Mouse (Mus musculus): Measurements from ENCODE around the gene Taar7a. TPM values are rescaled to one million over a fixed set of nuclear protein-coding genes. Genes with fewer than 3 reads are reported as not detected.

Gene Taar7a
- not detected in 2 replicates for polyA plus RNA-seq (2015; fragmentation: Nextera tagmentation; extraction: Ambion mirVana)

- WGBS (ENCODE audit: insufficient replicate concordance): 65% methylated on average over 3 of the region's 3 CpGs
- H3K9ac ChIP-seq: no peak within 1 kb of the TSS
- no peak within 1 kb of the TSS for H3K27ac ChIP-seq (replicated peaks)
- no peak within 1 kb of the TSS for H3K4me3 ChIP-seq (replicated peaks)
- no peaks in the 10 kb centered on the region for H3K9me3 ChIP-seq (replicated peaks)
- H3K36me3 ChIP-seq (replicated peaks): no peaks in the 10 kb centered on the region
- no peak within 1 kb of the TSS for H3K4me2 ChIP-seq
- H3K27me3 ChIP-seq: no peaks in the 10 kb centered on the region
- ATAC-seq (ENCODE audit: insufficient read depth): no peak
- no peaks in the 10 kb centered on the region for H3K4me1 ChIP-seq (replicated peaks)
These were observed at the start of gene Taar7a for GRCm38 (mm10) chr10:23993381-23993780. Taar7a (minus strand) TSS chr10:23993481.

- Histone ChIP-seq H3K9me3 (replicated peaks) (no peaks in the 10 kb centered on the region), H3K9ac (no peak overlapping the region), H3K4me2 (peak overlapping the region; percentile 13; the same call in 1 of the 2 replicates), H3K4me1 (replicated peaks) (peaks cover 13% of the 10 kb centered on the region), H3K27ac (replicated peaks) (no peak overlapping the region), H3K36me3 (replicated peaks) (no peaks in the 10 kb centered on the region), H3K27me3 (no peaks in the 10 kb centered on the region), H3K4me3 (replicated peaks) (no peak overlapping the region)
- ATAC-seq (ENCODE audit: insufficient read depth): peak; percentile 71
- WGBS (ENCODE audit: insufficient replicate concordance): 29% methylated on average over 2 of the region's 2 CpGs
These were observed 47.0 kb upstream of the Taar7a start for GRCm38 (mm10) chr10:24040120-24040869.

- Histone ChIP-seq H3K4me1 (replicated peaks) (peaks cover 13% of the 10 kb centered on the region), H3K9me3 (replicated peaks) (no peaks in the 10 kb centered on the region), H3K4me2 (no peak within 1 kb of the TSS), H3K27me3 (no peaks in the 10 kb centered on the region), H3K9ac (no peak within 1 kb of the TSS), H3K27ac (replicated peaks) (no peak within 1 kb of the TSS), H3K36me3 (replicated peaks) (no peaks in the 10 kb centered on the region), H3K4me3 (replicated peaks) (no peak within 1 kb of the TSS)
- no peak for ATAC-seq (ENCODE audit: insufficient read depth)
- WGBS (ENCODE audit: insufficient replicate concordance): 75% methylated on average over 2 of the region's 2 CpGs
These were observed 44.0 kb upstream of the Taar7a start, which contains the start of gene Taar7e for GRCm38 (mm10) chr10:24037314-24037713. Taar7e (plus strand) TSS chr10:24037614.

DNA sequence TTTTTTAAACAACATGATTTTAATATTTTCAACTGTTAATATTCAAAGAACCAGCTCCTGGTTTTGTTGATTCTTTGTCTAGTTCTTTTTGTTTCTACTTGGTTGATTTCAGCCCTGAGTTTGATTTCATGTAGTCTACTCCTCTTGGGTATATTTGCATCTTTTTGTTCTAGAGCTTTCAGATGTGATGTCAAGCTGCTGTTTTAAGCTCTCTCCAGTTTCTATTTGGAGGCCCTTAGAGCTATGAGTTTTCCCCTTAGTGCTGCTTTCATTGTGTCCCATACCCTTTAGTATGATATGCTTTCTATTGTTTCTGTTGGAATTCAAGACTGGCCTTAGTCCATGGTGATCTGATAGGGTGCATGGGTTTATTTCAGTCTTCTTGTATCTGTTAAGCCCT is 38.1 kb upstream of the Taar7a start:
- no peaks in the 10 kb centered on the region for H3K9me3 ChIP-seq (replicated peaks)
- H3K36me3 ChIP-seq (replicated peaks): no peaks in the 10 kb centered on the region
- H3K4me1 ChIP-seq (replicated peaks): no peaks in the 10 kb centered on the region
- H3K27me3 ChIP-seq: no peaks in the 10 kb centered on the region
- H3K4me3 ChIP-seq (replicated peaks): no peak overlapping the region
- H3K27ac ChIP-seq (replicated peaks): no peak overlapping the region
- H3K4me2 ChIP-seq: no peak overlapping the region
- ATAC-seq (ENCODE audit: insufficient read depth): no peak
- no peak overlapping the region for H3K9ac ChIP-seq

GRCm38 (mm10) chr10:24026922-24027321 is 33.6 kb upstream of the Taar7a start, which contains the start of gene Taar7d:
Taar7d (plus strand) TSS chr10:24027222.
- H3K4me3 ChIP-seq (replicated peaks): no peak within 1 kb of the TSS
- no peaks in the 10 kb centered on the region for H3K27me3 ChIP-seq
- ATAC-seq (ENCODE audit: insufficient read depth): no peak
- no peak within 1 kb of the TSS for H3K27ac ChIP-seq (replicated peaks)
- H3K9ac ChIP-seq: no peak within 1 kb of the TSS
- H3K4me2 ChIP-seq: no peak within 1 kb of the TSS
- H3K36me3 ChIP-seq (replicated peaks): no peaks in the 10 kb centered on the region
- no peaks in the 10 kb centered on the region for H3K9me3 ChIP-seq (replicated peaks)
- H3K4me1 ChIP-seq (replicated peaks): no peaks in the 10 kb centered on the region

DNA sequence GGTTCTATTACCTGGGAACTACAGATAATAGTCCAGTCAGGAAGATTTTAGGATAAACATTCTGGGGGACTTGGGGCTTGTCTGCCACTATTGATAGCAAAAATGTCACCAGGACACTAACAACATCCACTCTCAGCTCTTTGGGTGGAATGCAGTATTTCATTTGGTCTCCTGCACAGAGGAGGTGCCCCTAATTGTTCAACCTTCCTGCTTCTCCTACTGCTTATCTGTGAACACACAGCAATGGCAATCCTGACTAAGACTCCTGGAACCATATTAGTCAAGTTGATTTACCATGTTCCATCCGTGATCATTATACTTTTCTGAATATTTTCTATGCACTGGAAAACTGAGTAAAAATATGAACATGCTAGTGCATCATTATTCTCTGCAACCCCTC is 14.9 kb upstream of the Taar7a start:
- Histone ChIP-seq H3K9ac (no peak overlapping the region), H3K36me3 (replicated peaks) (no peaks in the 10 kb centered on the region), H3K4me3 (replicated peaks) (no peak overlapping the region), H3K4me2 (no peak overlapping the region), H3K27ac (replicated peaks) (no peak overlapping the region), H3K9me3 (replicated peaks) (no peaks in the 10 kb centered on the region), H3K4me1 (replicated peaks) (peaks cover 20% of the 10 kb centered on the region), H3K27me3 (no peaks in the 10 kb centered on the region)
- WGBS (ENCODE audit: insufficient replicate concordance): 36% methylated on average over 1 of the region's 1 CpGs
- ATAC-seq (ENCODE audit: insufficient read depth): 0 out of 2 replicates have a peak, but pooled peaks have one; percentile 31

DNA sequence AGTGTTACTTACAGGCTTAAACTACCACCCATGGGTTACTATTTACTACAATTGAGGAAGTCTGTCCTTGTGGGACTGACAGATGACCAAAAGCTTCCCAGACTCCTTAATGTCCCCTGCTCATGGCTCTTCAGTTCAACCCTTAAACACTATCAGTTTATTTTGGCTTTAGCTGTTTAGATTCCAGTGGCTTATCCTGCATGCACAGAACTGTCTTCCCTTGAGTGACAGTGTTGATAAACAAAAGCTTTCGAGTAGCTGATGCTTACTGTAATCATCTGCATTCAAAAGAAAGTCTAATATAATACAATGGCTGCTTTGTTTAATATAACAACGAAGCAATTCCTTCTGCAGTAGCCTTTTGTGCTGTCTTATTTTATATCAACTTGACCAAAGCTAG is 13.8 kb upstream of the Taar7a start:
- peak; percentile 75 for ATAC-seq (ENCODE audit: insufficient read depth)
- Histone ChIP-seq H3K27ac (replicated peaks) (no peak overlapping the region), H3K4me2 (no peak overlapping the region)

GRCm38 (mm10) chr10:24006442-24006841 is 13.2 kb upstream of the Taar7a start:
- ATAC-seq (ENCODE audit: insufficient read depth): no peak
- Histone ChIP-seq H3K27ac (replicated peaks) (no peak overlapping the region), H3K9me3 (replicated peaks) (no peaks in the 10 kb centered on the region), H3K4me1 (replicated peaks) (peaks cover 20% of the 10 kb centered on the region), H3K9ac (no peak overlapping the region), H3K27me3 (no peaks in the 10 kb centered on the region), H3K4me2 (no peak overlapping the region), H3K4me3 (replicated peaks) (no peak overlapping the region), H3K36me3 (replicated peaks) (no peaks in the 10 kb centered on the region)
- 31% methylated on average over 1 of the region's 1 CpGs for WGBS (ENCODE audit: insufficient replicate concordance)

More for the DNA sequence above, 13.8 kb upstream of the Taar7a start:
- Histone ChIP-seq H3K36me3 (replicated peaks) (no peaks in the 10 kb centered on the region), H3K9ac (no peak overlapping the region), H3K27me3 (no peaks in the 10 kb centered on the region), H3K4me3 (replicated peaks) (no peak overlapping the region), H3K9me3 (replicated peaks) (no peaks in the 10 kb centered on the region), H3K4me1 (replicated peaks) (peaks cover 20% of the 10 kb centered on the region)
- 17% methylated on average over 2 of the region's 2 CpGs for WGBS (ENCODE audit: insufficient replicate concordance)

DNA sequence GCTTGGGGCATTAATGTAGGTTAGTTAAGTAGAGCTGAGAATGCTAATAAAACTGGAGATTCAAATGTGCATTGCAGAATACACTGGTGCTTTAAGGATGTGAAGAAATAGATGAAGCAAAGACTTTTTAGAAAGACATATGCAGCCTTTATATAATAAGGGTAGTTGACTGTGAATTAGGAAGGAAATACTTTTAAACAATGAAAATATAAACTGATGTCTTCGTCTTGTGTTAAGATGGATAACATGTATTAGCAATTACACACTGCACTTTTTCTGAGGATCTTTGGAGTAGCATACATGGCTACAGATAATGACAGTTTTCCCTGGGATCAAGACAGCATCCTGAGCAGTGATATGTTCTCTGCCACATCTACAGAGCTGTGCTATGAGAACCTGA is 6.4 kb upstream of the Taar7a start, which contains the start of gene Taar7b:
Gene Taar7b, plus strand, starts transcription at position 301 of the 400 bp plus-strand sequence.
- Histone ChIP-seq H3K36me3 (replicated peaks) (no peaks in the 10 kb centered on the region), H3K4me2 (no peak within 1 kb of the TSS), H3K4me3 (replicated peaks) (no peak within 1 kb of the TSS), H3K27ac (replicated peaks) (no peak within 1 kb of the TSS), H3K27me3 (no peaks in the 10 kb centered on the region), H3K4me1 (replicated peaks) (no peaks in the 10 kb centered on the region), H3K9me3 (replicated peaks) (no peaks in the 10 kb centered on the region), H3K9ac (no peak within 1 kb of the TSS)
- no peak for ATAC-seq (ENCODE audit: insufficient read depth)
- 67% methylated on average over 1 of the region's 1 CpGs for WGBS (ENCODE audit: insufficient replicate concordance)

DNA sequence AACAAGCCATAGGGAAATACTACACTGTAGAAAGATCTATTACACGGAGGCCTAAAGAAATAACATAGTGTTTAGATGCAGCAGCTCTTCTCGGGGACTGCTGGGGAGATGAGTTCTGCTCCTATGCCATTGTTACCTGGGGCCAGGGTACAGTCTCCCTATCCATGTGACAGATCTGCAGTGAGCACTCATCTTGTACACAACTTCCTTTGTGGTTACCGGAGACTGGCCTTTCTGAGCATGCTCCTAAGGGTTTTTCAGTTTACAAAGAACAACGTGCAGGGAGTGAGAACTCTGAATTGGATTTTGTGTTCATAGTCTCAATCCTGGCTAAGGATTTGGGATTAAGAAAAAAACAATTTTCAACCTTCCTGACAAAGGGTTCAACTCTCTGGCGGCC is 6.9 kb downstream of the Taar7a start:
- no peaks in the 10 kb centered on the region for H3K36me3 ChIP-seq (replicated peaks)
- H3K4me3 ChIP-seq (replicated peaks): no peak overlapping the region
- 36% methylated on average over 5 of the region's 5 CpGs for WGBS (ENCODE audit: insufficient replicate concordance)
- H3K9me3 ChIP-seq (replicated peaks): no peaks in the 10 kb centered on the region
- no peaks in the 10 kb centered on the region for H3K4me1 ChIP-seq (replicated peaks)
- H3K27ac ChIP-seq (replicated peaks): no peak overlapping the region
- H3K9ac ChIP-seq: no peak overlapping the region
- no peak for ATAC-seq (ENCODE audit: insufficient read depth)
- no peak overlapping the region for H3K4me2 ChIP-seq
- no peaks in the 10 kb centered on the region for H3K27me3 ChIP-seq

GRCm38 (mm10) chr10:23985546-23985945 is 7.7 kb downstream of the Taar7a start, which contains the start of gene Taar6:
Taar6 (minus strand) TSS chr10:23985646.
- no peak within 1 kb of the TSS for H3K4me2 ChIP-seq
- H3K36me3 ChIP-seq (replicated peaks): no peaks in the 10 kb centered on the region
- WGBS (ENCODE audit: insufficient replicate concordance): 59% methylated on average over 8 of the region's 8 CpGs
- no peak for ATAC-seq (ENCODE audit: insufficient read depth)
- H3K4me3 ChIP-seq (replicated peaks): no peak within 1 kb of the TSS
- no peak within 1 kb of the TSS for H3K9ac ChIP-seq
- H3K9me3 ChIP-seq (replicated peaks): no peaks in the 10 kb centered on the region
- no peak within 1 kb of the TSS for H3K27ac ChIP-seq (replicated peaks)
- no peaks in the 10 kb centered on the region for H3K4me1 ChIP-seq (replicated peaks)
- H3K27me3 ChIP-seq: no peaks in the 10 kb centered on the region
